Mouse (Mus musculus) cerebellum, adult 9-10 months (tissue): Measurements from ENCODE around the gene Gucy2d.

Experiments used
- DNase-seq: peaks from one replicate; pipeline ENCODE4 v3.0.0; 2022

Gucy2d gene

DNA sequence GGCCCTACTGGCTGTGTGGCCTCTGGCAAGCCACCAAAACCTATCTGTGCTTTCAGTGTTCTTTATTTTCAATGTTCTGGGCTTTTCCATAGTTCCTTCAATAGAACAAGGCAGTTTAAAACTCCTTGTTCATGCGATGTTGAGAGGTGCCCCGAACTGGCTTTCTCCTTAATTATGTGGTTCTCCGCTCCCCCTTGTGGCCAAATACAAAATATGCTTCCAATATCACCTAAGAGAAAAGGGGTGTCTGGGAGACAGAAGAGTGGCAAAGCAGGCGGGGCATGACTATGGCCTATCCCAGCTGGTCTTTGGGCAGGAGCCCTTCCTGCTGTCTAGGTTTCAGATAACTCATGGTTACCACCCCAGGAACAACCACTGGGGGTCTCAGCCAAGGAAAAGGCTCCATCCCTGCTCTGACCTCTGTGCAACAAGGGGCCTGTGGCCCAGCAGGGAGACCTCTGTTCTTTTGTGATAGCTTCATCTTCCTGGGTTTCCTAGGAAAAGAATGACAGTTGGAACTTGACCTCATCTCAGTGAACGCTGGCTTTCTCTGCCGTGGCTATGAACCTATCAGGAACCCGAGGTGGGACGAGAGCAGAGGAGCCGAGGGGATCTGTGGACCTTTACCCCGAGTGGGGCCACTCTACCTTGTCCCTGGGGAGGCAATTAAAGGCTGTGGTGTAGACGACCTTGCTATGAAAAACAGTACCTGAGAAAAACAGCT lies 7.5 kb downstream of the Gucy2d start:
- peak; percentile 38 for DNase-seq

GRCm38 (mm10) chr7:98448309-98448630 lies 8.1 kb downstream of the Gucy2d start:
- no peak for DNase-seq

DNA sequence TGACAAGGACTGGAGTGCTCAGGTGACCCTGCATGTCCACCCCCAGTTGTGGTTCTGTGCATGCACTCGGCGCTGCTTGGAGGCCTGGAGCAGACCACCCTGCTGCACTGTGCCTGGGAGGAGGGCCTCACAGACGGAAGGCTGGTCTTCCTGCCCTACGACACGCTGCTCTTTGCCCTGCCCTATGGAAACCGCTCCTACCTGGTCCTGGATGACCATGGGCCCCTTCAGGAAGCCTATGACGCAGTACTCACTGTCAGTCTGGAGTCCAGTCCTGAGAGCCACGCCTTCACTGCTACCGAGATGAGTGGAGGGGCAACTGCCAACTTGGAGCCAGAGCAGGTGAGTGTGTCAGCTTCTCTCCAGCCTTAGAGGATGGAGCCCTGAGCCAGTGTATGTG lies 9.5 kb downstream of the Gucy2d start:
- DNase-seq, result no peak

- DNase-seq, result no peak
Observed at GRCm38 (mm10) chr7:98454397-98455120, 14.3 kb downstream of the Gucy2d start.

DNA sequence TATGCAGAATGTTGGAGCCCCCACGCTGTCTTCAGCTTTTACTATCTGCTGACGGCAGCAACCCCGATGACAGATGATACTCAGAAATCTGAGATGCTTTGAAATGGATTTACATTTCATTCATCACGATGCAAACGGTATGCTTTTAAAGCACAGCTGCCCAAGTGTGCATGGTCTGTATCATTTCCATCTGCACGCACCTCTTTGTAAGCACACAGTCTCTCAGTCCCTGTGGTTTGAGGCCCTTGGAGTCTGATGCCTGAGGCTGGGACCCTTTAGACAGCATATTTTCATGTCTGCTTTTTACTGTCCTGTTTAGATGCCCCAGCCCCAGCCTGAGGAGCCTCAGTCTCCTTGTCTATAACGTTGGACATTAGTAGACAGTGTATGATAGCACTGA lies 20.1 kb downstream of the Gucy2d start:
- DNase-seq, result no peak

DNA sequence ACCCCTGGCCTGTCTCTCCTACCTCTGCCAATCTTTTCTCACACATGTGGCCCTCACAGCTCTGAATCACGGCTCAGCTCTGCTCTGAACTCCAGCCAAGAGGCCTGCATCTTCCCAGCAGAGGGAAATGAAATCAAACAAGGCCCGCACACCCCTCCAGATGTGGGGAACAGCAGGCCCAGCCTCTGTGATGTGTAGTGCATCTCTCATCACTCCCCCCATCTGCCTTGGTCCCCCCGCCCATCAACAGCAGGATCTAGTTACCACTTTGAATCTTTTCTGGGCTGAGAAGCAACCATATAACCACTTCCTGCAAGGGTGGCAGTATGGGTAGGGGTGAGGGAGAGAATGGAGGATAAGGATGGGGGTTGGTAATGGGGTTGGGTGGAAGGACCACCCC lies 28.9 kb downstream of the Gucy2d start:
- DNase-seq, result no peak

DNA sequence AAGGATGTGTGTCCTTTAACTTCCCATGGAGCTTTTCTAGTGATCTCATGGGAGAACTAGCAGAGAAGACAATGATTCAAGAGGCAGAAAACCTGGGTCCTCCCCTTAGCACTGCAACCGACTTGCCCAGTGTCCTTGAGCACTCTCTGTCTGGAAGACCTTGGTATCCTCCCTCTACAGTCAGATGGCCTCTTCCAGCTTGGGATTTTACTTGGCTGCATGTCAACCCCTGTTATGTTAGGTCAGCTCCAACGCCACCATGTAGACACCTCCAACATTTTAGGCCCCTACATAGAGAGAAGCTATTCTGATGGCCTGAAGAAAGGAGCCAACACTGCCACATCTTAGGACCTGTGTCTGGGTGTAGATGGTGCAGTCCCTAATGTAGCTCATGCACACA lies 32.3 kb downstream of the Gucy2d start:
- no peak for DNase-seq

- no peak for DNase-seq
Observed at GRCm38 (mm10) chr7:98474558-98474957, 34.3 kb downstream of the Gucy2d start.

DNA sequence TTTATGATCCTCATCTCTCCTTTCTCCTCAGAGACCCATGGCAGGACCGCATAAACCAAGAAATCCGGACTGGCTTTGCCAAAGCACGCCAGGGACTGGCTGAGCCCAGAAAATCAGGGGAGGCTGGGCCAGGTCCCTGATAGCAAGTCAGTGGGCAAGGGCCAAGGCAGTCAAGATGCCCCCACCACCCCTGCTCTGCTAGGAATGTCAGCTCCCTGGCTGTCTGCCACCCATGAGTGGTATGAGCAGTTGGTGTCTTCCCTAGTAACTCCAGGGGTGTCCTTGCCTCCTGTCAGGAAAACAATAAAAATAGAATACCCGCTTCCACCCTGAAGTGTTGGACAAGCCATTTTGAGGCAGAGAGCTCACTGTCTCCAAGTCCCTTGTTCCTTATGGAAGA lies 36.9 kb downstream of the Gucy2d start:
- DNase-seq, result peak; percentile 71

- no peak for DNase-seq
Observed at GRCm38 (mm10) chr7:98480481-98480880, 40.3 kb downstream of the Gucy2d start.

DNA sequence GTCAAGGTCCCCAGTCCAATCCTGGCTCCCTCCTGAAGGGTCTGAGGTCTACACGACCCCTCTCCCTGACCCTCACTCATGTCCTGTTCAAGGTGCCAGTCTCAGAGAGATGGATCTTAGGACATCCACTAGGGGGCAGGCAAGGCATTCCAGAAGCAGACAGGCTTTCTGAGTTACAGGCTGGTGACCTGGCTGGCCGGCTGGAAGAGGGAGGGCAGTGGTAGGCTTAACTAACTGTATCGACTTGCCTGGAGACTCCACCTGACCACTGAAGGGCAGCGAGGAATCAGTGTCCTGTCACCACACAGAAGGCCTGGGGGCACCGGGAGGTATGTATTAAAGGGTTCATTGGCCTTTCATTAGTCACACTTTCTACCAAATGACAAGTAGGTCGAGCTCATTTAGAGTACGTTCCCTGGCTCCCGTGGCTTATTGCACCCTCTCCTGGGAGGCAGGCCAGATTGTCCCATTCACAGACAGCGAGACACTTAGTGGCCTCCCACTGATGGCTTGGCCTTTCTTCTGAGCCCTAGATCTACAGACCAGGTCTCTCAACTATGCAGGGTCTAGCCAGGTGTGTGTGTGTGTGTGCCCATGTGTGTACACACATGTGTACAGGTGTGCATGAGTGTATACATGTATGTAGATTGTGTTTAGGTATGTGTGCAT lies 41.0 kb downstream of the Gucy2d start:
- peak; percentile 85 for DNase-seq

GRCm38 (mm10) chr7:98481861-98482260 lies 41.6 kb downstream of the Gucy2d start:
- no peak for DNase-seq

DNA sequence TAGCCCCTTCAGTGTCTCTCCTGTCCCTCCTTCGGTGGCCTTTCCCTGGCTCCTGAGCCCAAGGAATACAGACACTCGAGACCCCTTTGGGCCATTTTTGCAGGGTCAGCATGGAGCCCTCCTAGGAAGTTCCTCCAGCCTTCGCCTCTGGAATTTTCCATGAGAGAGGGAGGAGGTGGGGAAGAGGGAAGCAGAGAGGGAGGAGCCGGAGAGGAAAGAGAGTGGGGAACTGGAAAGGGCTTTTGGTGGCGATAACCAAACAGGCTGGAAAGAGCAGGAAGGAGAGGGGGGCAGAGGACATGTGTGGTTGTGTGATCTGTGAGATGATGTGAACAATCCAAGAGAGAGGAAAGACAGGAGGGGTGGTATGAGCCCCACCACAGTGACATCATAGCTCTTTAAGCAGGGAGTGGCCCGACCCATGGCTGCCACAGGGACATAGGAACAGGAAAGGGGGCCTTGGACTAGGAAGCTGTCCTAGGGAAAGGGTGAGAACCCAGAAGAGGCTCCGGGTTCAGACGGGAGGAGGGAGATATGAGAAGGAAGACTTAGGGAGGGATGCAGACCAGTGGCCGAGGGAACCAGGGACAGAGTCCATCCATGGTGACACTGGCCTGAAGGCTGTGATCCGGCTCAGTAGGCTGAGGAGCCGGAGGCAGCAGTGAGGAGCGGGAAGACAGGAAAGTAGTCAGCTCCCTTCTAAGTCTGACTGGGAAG lies 42.5 kb downstream of the Gucy2d start:
- DNase-seq, result no peak

- no peak for DNase-seq
Observed at GRCm38 (mm10) chr7:98483268-98483607, 43.0 kb downstream of the Gucy2d start.

DNA sequence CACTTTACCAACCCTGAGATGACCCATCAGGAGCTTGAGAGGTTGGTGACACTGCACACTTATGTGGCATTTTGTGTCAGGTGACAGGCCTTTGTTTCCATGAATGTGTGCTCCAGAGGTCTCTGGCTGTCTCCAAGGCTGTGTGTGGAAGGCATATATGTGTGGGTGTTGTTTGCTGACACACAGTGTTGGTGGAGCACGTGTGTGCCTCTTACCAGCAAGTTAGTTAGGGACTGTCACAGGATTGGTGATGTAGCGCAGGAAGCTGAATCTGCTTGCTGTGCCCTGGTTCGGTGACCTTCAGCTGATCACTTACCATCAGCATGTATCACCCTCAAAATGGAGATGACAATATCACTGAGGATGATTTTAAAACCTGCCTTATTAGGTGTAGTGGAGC lies 44.7 kb downstream of the Gucy2d start:
- DNase-seq, result no peak

- no peak for DNase-seq
Observed at GRCm38 (mm10) chr7:98485508-98485907, 45.3 kb downstream of the Gucy2d start.

DNA sequence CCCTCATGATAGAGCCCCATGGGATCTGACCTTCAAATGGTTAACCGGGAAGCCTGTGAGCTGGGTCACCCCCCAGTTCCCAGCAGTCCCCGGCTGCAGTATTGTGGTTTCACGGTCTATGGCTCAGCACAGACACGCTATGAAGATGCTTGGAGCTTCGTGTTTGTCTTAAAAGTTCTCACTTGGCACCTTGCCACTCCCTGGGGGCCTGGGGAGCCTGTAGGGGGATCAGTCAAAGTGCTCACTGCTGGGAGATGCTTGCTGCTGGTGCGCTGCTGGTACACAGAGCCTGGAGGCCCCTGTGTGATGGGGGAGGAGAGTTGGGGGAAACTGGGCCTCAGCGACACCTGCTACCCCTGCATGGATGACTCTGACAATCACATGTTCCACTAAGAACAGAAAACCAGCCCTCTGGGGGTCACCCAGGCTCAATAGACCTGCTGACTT lies 46.3 kb downstream of the Gucy2d start:
- DNase-seq, result no peak

GRCm38 (mm10) chr7:98487202-98487980 lies 47.2 kb downstream of the Gucy2d start:
- no peak for DNase-seq

- no peak for DNase-seq
Observed at GRCm38 (mm10) chr7:98488398-98489130, 48.3 kb downstream of the Gucy2d start.

- DNase-seq, result no peak
Observed at GRCm38 (mm10) chr7:98489131-98489530, 48.9 kb downstream of the Gucy2d start, which contains the start of gene Lrrc32. Gene Lrrc32 (plus strand): TSS chr7:98489283.

GRCm38 (mm10) chr7:98489623-98490084 lies 49.4 kb downstream of the Gucy2d start:
- DNase-seq, result no peak

DNA sequence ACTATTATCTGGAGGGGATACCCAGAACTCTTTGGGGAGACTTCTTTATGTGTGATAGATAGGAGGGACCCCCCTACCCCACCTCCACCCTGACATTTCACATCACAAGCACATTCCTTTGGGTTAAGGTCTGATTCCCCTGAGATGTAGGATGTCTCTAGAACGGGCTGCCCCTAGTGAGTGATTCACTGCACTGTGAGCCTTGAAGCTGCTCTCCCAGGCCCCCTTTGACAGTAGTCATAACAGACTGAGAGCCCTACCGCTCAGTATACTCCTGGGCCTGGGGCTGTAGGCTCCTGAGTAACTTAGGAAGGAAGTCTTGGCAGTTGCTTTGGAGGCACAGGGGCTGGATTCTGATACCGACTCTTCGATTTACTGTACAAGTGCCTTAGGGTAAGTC lies 50.1 kb downstream of the Gucy2d start:
- no peak for DNase-seq
